Mouse (Mus musculus) midbrain, embryonic 16.5 days (tissue): ENCODE measurements around the gene Txnrd2. TPM values are rescaled to one million over a fixed set of nuclear protein-coding genes. Genes with fewer than 3 reads are reported as not detected.

Experiments
- ATAC-seq: fragments of 200-750 bp; cut with Nextera tagmentation; 2 replicates; pipeline ENCODE4 v1.8.0; 2017; ENCODE audit warnings: moderate TSS enrichment
- H3K27ac ChIP-seq: fragments of 300-500 bp; sonication (generic); 2 replicates; pipeline ENCODE4 v1.5.1; 2014; ENCODE audit warnings: mild to moderate bottlenecking, low read length, mixed read lengths
- H3K27me3 ChIP-seq: fragments of 300-500 bp; sonication (generic); 2 replicates; pipeline ENCODE4 v1.6.1; 2014; ENCODE audit warnings: low read depth, low read length, mixed read lengths; ENCODE audit not compliant: control insufficient read depth, insufficient read depth
- H3K36me3 ChIP-seq: fragments of 300-500 bp; sonication (generic); 2 replicates; pipeline ENCODE4 v1.6.1; 2014; ENCODE audit warnings: mild to moderate bottlenecking, low read length, moderate library complexity, mixed read lengths; ENCODE audit not compliant: control insufficient read depth, insufficient read depth
- H3K4me1 ChIP-seq: fragments of 300-500 bp; sonication (generic); 2 replicates; pipeline ENCODE4 v1.6.1; 2014; ENCODE audit warnings: mild to moderate bottlenecking, low read length, mixed read lengths; ENCODE audit not compliant: control insufficient read depth, insufficient read depth
- H3K4me2 ChIP-seq: fragments of 300-500 bp; sonication (generic); 2 replicates; pipeline ENCODE4 v1.6.1; 2014; ENCODE audit warnings: mild to moderate bottlenecking, low read length, mixed read lengths
- H3K4me3 ChIP-seq: fragments of 300-500 bp; sonication (generic); 2 replicates; pipeline ENCODE4 v1.5.1; 2014; ENCODE audit warnings: low read depth, mild to moderate bottlenecking, low read length, moderate library complexity, mixed read lengths
- H3K9ac ChIP-seq: fragments of 300-500 bp; sonication (generic); 2 replicates; pipeline ENCODE4 v1.6.1; 2014; ENCODE audit warnings: low read depth, low read length, mixed read lengths
- H3K9me3 ChIP-seq: fragments of 300-500 bp; sonication (generic); replicated peaks from 2 replicates; pipeline ENCODE4 v1.6.1; 2014; ENCODE audit warnings: mild to moderate bottlenecking, low read length, mixed read lengths; ENCODE audit not compliant: control insufficient read depth, poor library complexity, severe bottlenecking
- WGBS: fragments of 180-500 bp; shearing (Covaris S2); extraction: QIAGEN DNeasy Blood & Tissue Kit; methylation state at CpG from one replicate; pipeline ENCODE4 v1.1.7; 2014; 5-methylcytosine and 5-hydroxymethylcytosine counted together
- polyA plus RNA-seq: library from polyadenylated mRNA; unstranded; fragments of >200 nt; fragmentation: Nextera tagmentation; extraction: Ambion mirVana; gene quantifications from 2 replicates; pipeline ENCODE4 v1.2.1, GENCODE M21; 2015

Txnrd2 gene
- 36.6 and 37.0 TPM in 2 replicates for polyA plus RNA-seq

GRCm38 (mm10) chr16:18426215-18426791 lies at the start of gene Txnrd2:
Txnrd2 (plus strand) TSS chr16:18426384.
- Histone ChIP-seq H3K4me3 (peak within 1 kb of the TSS; percentile 92), H3K4me2 (peak within 1 kb of the TSS; percentile 73), H3K27ac (peak within 1 kb of the TSS; percentile 77), H3K9me3 (no peaks in the 10 kb centered on the region), H3K36me3 (no peaks in the 10 kb centered on the region; the same call in 1 of the 2 replicates), H3K4me1 (peaks cover 24% of the 10 kb centered on the region), H3K27me3 (no peaks in the 10 kb centered on the region), H3K9ac (peak within 1 kb of the TSS; percentile 97)
- WGBS = under 1% methylated on average over 52 of the region's 52 CpGs
- peak; percentile 90 for ATAC-seq

GRCm38 (mm10) chr16:18377203-18377602 lies 49.0 kb upstream of the Txnrd2 start:
- H3K4me1 ChIP-seq = peaks cover 20% of the 10 kb centered on the region

GRCm38 (mm10) chr16:18378489-18378888 lies 47.7 kb upstream of the Txnrd2 start:
- no peak overlapping the region for H3K9ac ChIP-seq
- WGBS = 50% methylated on average over 1 of the region's 1 CpGs
- no peak overlapping the region for H3K27ac ChIP-seq
- H3K4me3 ChIP-seq = no peak overlapping the region
- ATAC-seq = no peak
- peaks cover 21% of the 10 kb centered on the region for H3K4me1 ChIP-seq
- no peaks in the 10 kb centered on the region for H3K9me3 ChIP-seq
- no peaks in the 10 kb centered on the region for H3K27me3 ChIP-seq
- H3K4me2 ChIP-seq = no peak overlapping the region
- no peaks in the 10 kb centered on the region; the same call in 1 of the 2 replicates for H3K36me3 ChIP-seq

More at GRCm38 (mm10) chr16:18377203-18377602, 49.0 kb upstream of the Txnrd2 start:
- no peak overlapping the region for H3K9ac ChIP-seq
- no peaks in the 10 kb centered on the region for H3K9me3 ChIP-seq
- H3K4me2 ChIP-seq = no peak overlapping the region
- H3K36me3 ChIP-seq = no peaks in the 10 kb centered on the region; the same call in 1 of the 2 replicates
- H3K4me3 ChIP-seq = no peak overlapping the region
- no peak overlapping the region for H3K27ac ChIP-seq
- no peak for ATAC-seq
- H3K27me3 ChIP-seq = no peaks in the 10 kb centered on the region
- 27% methylated on average over 3 of the region's 3 CpGs for WGBS

- Histone ChIP-seq H3K36me3 (no peaks in the 10 kb centered on the region; the same call in 1 of the 2 replicates), H3K4me3 (no peak overlapping the region), H3K27me3 (no peaks in the 10 kb centered on the region), H3K4me1 (peaks cover 23% of the 10 kb centered on the region), H3K9ac (no peak overlapping the region), H3K4me2 (no peak overlapping the region), H3K27ac (peak overlapping the region; percentile 23), H3K9me3 (no peaks in the 10 kb centered on the region)
- ATAC-seq = peak; percentile 44
- 46% methylated on average over 8 of the region's 8 CpGs for WGBS
Measured at GRCm38 (mm10) chr16:18379338-18380001, 46.7 kb upstream of the Txnrd2 start.

GRCm38 (mm10) chr16:18380495-18381063 lies 45.6 kb upstream of the Txnrd2 start:
- no peak overlapping the region for H3K9ac ChIP-seq
- 7% methylated on average over 6 of the region's 6 CpGs for WGBS
- H3K4me2 ChIP-seq = no peak overlapping the region
- no peaks in the 10 kb centered on the region for H3K27me3 ChIP-seq
- H3K4me1 ChIP-seq = peaks cover 23% of the 10 kb centered on the region
- H3K36me3 ChIP-seq = no peaks in the 10 kb centered on the region
- H3K4me3 ChIP-seq = no peak overlapping the region
- ATAC-seq = peak; percentile 76
- H3K9me3 ChIP-seq = no peaks in the 10 kb centered on the region
- peak overlapping the region; percentile 23 for H3K27ac ChIP-seq

GRCm38 (mm10) chr16:18381621-18382258 lies 44.4 kb upstream of the Txnrd2 start:
- H3K9me3 ChIP-seq = no peaks in the 10 kb centered on the region
- no peak overlapping the region for H3K4me3 ChIP-seq
- peak overlapping the region; percentile 23 for H3K27ac ChIP-seq
- H3K4me2 ChIP-seq = no peak overlapping the region
- 44% methylated on average over 6 of the region's 6 CpGs for WGBS
- no peak for ATAC-seq
- H3K27me3 ChIP-seq = no peaks in the 10 kb centered on the region
- H3K36me3 ChIP-seq = no peaks in the 10 kb centered on the region
- H3K4me1 ChIP-seq = peaks cover 23% of the 10 kb centered on the region
- H3K9ac ChIP-seq = no peak overlapping the region

GRCm38 (mm10) chr16:18383045-18383726 lies 43.0 kb upstream of the Txnrd2 start:
- Histone ChIP-seq H3K4me3 (no peak overlapping the region), H3K9ac (no peak overlapping the region), H3K9me3 (no peaks in the 10 kb centered on the region), H3K36me3 (no peaks in the 10 kb centered on the region), H3K27ac (0 out of 2 replicates have a peak overlapping the region, but pooled peaks have one; percentile 6), H3K27me3 (no peaks in the 10 kb centered on the region), H3K4me1 (peaks cover 32% of the 10 kb centered on the region), H3K4me2 (no peak overlapping the region)
- no peak for ATAC-seq
- WGBS = 74% methylated on average over 9 of the region's 9 CpGs

GRCm38 (mm10) chr16:18383756-18384155 lies 42.4 kb upstream of the Txnrd2 start:
- no peak for ATAC-seq
- 0 out of 2 replicates have a peak overlapping the region, but pooled peaks have one; percentile 6 for H3K27ac ChIP-seq
- peaks cover 37% of the 10 kb centered on the region for H3K4me1 ChIP-seq
- no peaks in the 10 kb centered on the region for H3K27me3 ChIP-seq
- H3K4me2 ChIP-seq = no peak overlapping the region
- no peaks in the 10 kb centered on the region for H3K36me3 ChIP-seq
- no peaks in the 10 kb centered on the region for H3K9me3 ChIP-seq
- no peak overlapping the region for H3K9ac ChIP-seq
- 5% methylated on average over 3 of the region's 3 CpGs for WGBS
- H3K4me3 ChIP-seq = no peak overlapping the region
